Mouse (Mus musculus): ENCODE results near the gene Ptgis.

Gene Ptgis

GRCm38 (mm10) chr2:167150880-167151279 is 89.5 kb downstream of the Ptgis start:
- DNase-seq (ENCODE audit: low spot score): no peak

GRCm38 (mm10) chr2:167150135-167150534 is 90.3 kb downstream of the Ptgis start:
- no peak for DNase-seq (ENCODE audit: low spot score)

- DNase-seq (ENCODE audit: low spot score): no peak
Observed at GRCm38 (mm10) chr2:167149035-167149434, 91.4 kb downstream of the Ptgis start.

GRCm38 (mm10) chr2:167147708-167148107 is 92.7 kb downstream of the Ptgis start:
- no peak for DNase-seq (ENCODE audit: low spot score)

- DNase-seq (ENCODE audit: low spot score): no peak
Observed at GRCm38 (mm10) chr2:167145904-167146303, 94.5 kb downstream of the Ptgis start.

GRCm38 (mm10) chr2:167144439-167145307 is 95.7 kb downstream of the Ptgis start:
- no peak for DNase-seq (ENCODE audit: low spot score)

- no peak for DNase-seq (ENCODE audit: low spot score)
Observed at GRCm38 (mm10) chr2:167143914-167144313, 96.5 kb downstream of the Ptgis start.

GRCm38 (mm10) chr2:167142282-167142681 is 98.1 kb downstream of the Ptgis start:
- DNase-seq (ENCODE audit: low spot score): no peak

- DNase-seq (ENCODE audit: low spot score): no peak
Observed at GRCm38 (mm10) chr2:167141810-167142209, 98.6 kb downstream of the Ptgis start.
